Mouse (Mus musculus) olfactory bulb, adult 2 months (tissue): ENCODE measurements at regions not wholly inside any gene's neighbourhood (a gene's known extent, or its start where the extent isn't known, plus 50 kb on each side); places are given as distances from the start of the nearest gene placed in this dataset.

Source experiments
- CTCF ChIP-seq: fragments of 200-500 bp; IDR thresholded peaks from 2 replicates; pipeline ENCODE4 v1.5.1; 2012; ENCODE audit warnings: low read depth, mild to moderate bottlenecking, low read length, moderate library complexity; ENCODE audit not compliant: insufficient read depth
- POLR2A ChIP-seq: fragments of 200-500 bp; IDR thresholded peaks from 2 replicates; pipeline ENCODE4 v1.6.1; 2012; ENCODE audit warnings: mild to moderate bottlenecking, low read depth, low read length, moderate library complexity; ENCODE audit not compliant: insufficient read depth

GRCm38 (mm10) chr13:5779410-5779809 is 81.9 kb upstream of the Klf6 start:
- no peak for TF ChIP-seq CTCF
- no peak for TF ChIP-seq POLR2A
